Mouse (Mus musculus): ENCODE measurements around the gene Prn.

- TF ChIP-seq CTCF (IDR thresholded peaks at IDR 0.05; ENCODE audit: low read depth), result peak; percentile 60
- no peak for TF ChIP-seq EP300 (IDR thresholded peaks at IDR 0.05; ENCODE audit: low read depth)
Observed at GRCm38 (mm10) chr2:131935390-131936105, 25.8 kb downstream of the Prn start.
